In genomic region chr17:83812200-83812944, GRCm38 (mm10) we compare ENCODE assay signal across 10 mouse cellular contexts. TPM values are rescaled to one million over a fixed set of nuclear protein-coding genes. Genes with fewer than 3 reads are reported as not detected.
DNase-seq lines count a peak whose midpoint lies in the region; ATAC-seq lines count a peak whose summit lies in the region.
"Had no signal": no experiment of that assay in that cellular context is flagged by ENCODE, and none has a peak within 500 bp of the region (broad histone marks: within the 10 kb centered on the region; RNA-seq: fewer than 3 reads in every experiment).

No protein-coding gene starts in this region.

- DNase-seq in left cerebral cortex, postnatal 4 days, result peak; percentile 61
- no peak for DNase-seq in left cerebral cortex, postnatal 25 days (ENCODE audit: low spot score in 2 of 2)
- DNase-seq in cerebellum, adult 11 months, result peak; percentile 77
- peak; percentile 76 to 77 for DNase-seq in cerebellum, postnatal 36 days
- DNase-seq in ovary, postnatal 36 days (ENCODE audit: low spot score), result no peak
- no peak for DNase-seq in spleen, adult 18-20 months
- DNase-seq: adrenal gland, postnatal 25 days had no signal

- intact Hi-C loops in left cerebral cortex, postnatal 4 days (cut with DNase I), result no loop called here
- intact Hi-C loops in left cerebral cortex, postnatal 25 days (cut with DNase I), result no loop called here

- peak; percentile 9 for ATAC-seq in megakaryocyte progenitor cell, adult 5-6 weeks (replicated peaks; ENCODE audit: poor library complexity)
- ATAC-seq in inflammation-experienced regulatory T-cells, adult 6 months, result no peak

RNA-seq across cellular contexts. Expression of gene Haao, which starts 35.4 kb away (rescaled TPM):
- under 1 TPM in 1 of 2 experiments, not detected in 1; 0.20 TPM for total RNA-seq in left cerebral cortex, postnatal 4 days (2021)
- not detected for total RNA-seq in left cerebral cortex, postnatal 25 days (2021)
- 21.6 and 34.9 TPM in 2 replicates for total RNA-seq in megakaryocyte progenitor cell, adult 5-6 weeks (2015)
- 22.0 and 22.2 TPM in 2 replicates for total RNA-seq in megakaryocyte progenitor cell, adult 5-6 weeks (2017)
- 1 to 10 TPM in 2 of 3 experiments, under 1 TPM in 1; 0.89 to 4.4 (median 1.1) TPM for polyA plus RNA-seq in inflammation-experienced regulatory T-cells, adult 6 months (2017; shearing (Covaris generic))
- polyA plus RNA-seq: neural tube, embryonic 11.5 days had no signal

Comparison
In these comparisons a context has a peak if more than half of its experiments do, and no peak if none do; other contexts are left out.
1. DNase-seq: peak in left cerebral cortex, postnatal 4 days (single experiment), cerebellum, adult 11 months (single experiment) and cerebellum, postnatal 36 days (2 of 2); none in left cerebral cortex, postnatal 25 days (0 of 2), ovary, postnatal 36 days (single experiment) and spleen, adult 18-20 months (0 of 2).
2. RNA of gene Haao, which starts 35.4 kb away (total RNA-seq): 21.6 to 34.9 TPM in megakaryocyte progenitor cell, adult 5-6 weeks; not detected in left cerebral cortex, postnatal 25 days and 0.20 TPM in left cerebral cortex, postnatal 4 days; every median in the first group is over 10 times any median in the second.